Mouse (Mus musculus) thymus, adult 2 months (tissue): ENCODE results near the gene Plek2.

ENCODE experiments used
- CTCF ChIP-seq: fragments of 200-500 bp; IDR thresholded peaks from 2 replicates; pipeline ENCODE4 v1.5.1; 2012; ENCODE audit warnings: mild to moderate bottlenecking, control low read depth, low read length, moderate library complexity, borderline replicate concordance; ENCODE audit not compliant: control insufficient read depth, poor library complexity, insufficient read depth; ENCODE audit errors: extremely low read depth
- POLR2A ChIP-seq: fragments of 200-500 bp; IDR thresholded peaks from 2 replicates; pipeline ENCODE4 v1.6.1; 2012; ENCODE audit warnings: mild to moderate bottlenecking, low read length, control low read depth, moderate library complexity; ENCODE audit not compliant: control insufficient read depth, poor library complexity, insufficient read depth; ENCODE audit errors: extremely low read depth

DNA sequence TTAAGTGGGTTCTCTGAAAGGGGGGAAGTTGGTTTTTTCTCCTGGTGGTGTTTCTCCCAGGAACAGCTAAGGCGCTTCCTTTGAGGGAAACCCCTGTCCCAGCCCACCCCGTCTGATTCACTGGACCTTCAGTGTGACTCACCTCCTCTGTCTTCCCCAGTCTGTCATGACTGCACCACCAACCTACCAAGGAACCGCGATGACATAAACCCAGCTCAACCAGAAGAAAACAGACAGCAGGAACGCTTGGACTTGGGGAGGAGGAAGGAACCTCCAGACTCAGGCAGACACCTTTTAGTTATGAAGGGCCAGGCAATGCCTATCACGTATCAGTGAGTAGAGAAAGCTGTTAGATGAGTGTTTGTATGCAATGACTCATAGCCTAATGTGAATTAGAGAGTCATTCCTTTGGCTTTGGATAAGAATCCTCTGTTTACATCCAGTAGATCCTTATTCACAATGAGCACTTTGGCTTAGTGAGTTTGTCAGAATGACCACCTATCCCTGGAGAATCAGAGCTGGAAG lies 1.4 kb upstream of the Plek2 start:
- TF ChIP-seq CTCF = no peak
- no peak for TF ChIP-seq POLR2A
